Mouse (Mus musculus): ENCODE measurements around the gene Ppme1. TPM values are rescaled to one million over a fixed set of nuclear protein-coding genes. Genes with fewer than 3 reads are reported as not detected.

The Ppme1 gene
- total RNA-seq, 2 experiments from 2014 or later: 155 to 156 TPM

GRCm38 (mm10) chr7:100335921-100336320, 36.2 kb downstream of the Ppme1 start:
- DNase-seq (ENCODE audit: low spot score in 2 of 2): no peak
- intact Hi-C loops (cut with DNase I): no loop called here

GRCm38 (mm10) chr7:100331269-100331668, 40.8 kb downstream of the Ppme1 start:
- intact Hi-C loops (cut with DNase I): no loop called here
- no peak for DNase-seq (ENCODE audit: low spot score in 2 of 2)

- intact Hi-C loops (cut with DNase I): no loop called here
- DNase-seq (ENCODE audit: low spot score in 2 of 2): no peak
Observed at GRCm38 (mm10) chr7:100328636-100329035, 43.5 kb downstream of the Ppme1 start.

- no peak for DNase-seq (ENCODE audit: low spot score in 2 of 2)
- intact Hi-C loops (cut with DNase I): no loop called here
Observed at GRCm38 (mm10) chr7:100327514-100327913, 44.6 kb downstream of the Ppme1 start.

- intact Hi-C loops (cut with DNase I): loop anchor here (1.0 kb wide), 1 partner anchor 46 kb away; no protein-coding TSS in a partner anchor
- DNase-seq (ENCODE audit: low spot score in 2 of 2): peak; percentile 60 to 63
Observed at GRCm38 (mm10) chr7:100325482-100325881, 46.6 kb downstream of the Ppme1 start.

- DNase-seq (ENCODE audit: low spot score in 2 of 2): no peak
- intact Hi-C loops (cut with DNase I): no loop called here
Observed at GRCm38 (mm10) chr7:100323721-100324120, 48.4 kb downstream of the Ppme1 start.

GRCm38 (mm10) chr7:100317534-100317933, 54.6 kb downstream of the Ppme1 start:
- DNase-seq (ENCODE audit: low spot score in 2 of 2): no peak

GRCm38 (mm10) chr7:100316924-100317323, 55.2 kb downstream of the Ppme1 start:
- DNase-seq (ENCODE audit: low spot score in 2 of 2): no peak
- intact Hi-C loops (cut with DNase I): no loop called here

More at GRCm38 (mm10) chr7:100317534-100317933, 54.6 kb downstream of the Ppme1 start:
- intact Hi-C loops (cut with DNase I): no loop called here

GRCm38 (mm10) chr7:100312716-100313115, 59.4 kb downstream of the Ppme1 start:
- no peak for DNase-seq (ENCODE audit: low spot score in 2 of 2)
- intact Hi-C loops (cut with DNase I): no loop called here

GRCm38 (mm10) chr7:100310290-100310689, 61.8 kb downstream of the Ppme1 start:
- DNase-seq (ENCODE audit: low spot score in 2 of 2): no peak
- intact Hi-C loops (cut with DNase I): no loop called here

GRCm38 (mm10) chr7:100309679-100310078, 62.4 kb downstream of the Ppme1 start:
- DNase-seq (ENCODE audit: low spot score in 2 of 2): no peak
- intact Hi-C loops (cut with DNase I): no loop called here

GRCm38 (mm10) chr7:100309216-100309615, 62.9 kb downstream of the Ppme1 start:
- DNase-seq (ENCODE audit: low spot score in 2 of 2): peak; percentile 28 to 44
- intact Hi-C loops (cut with DNase I): no loop called here

GRCm38 (mm10) chr7:100307872-100308653, 64.0 kb downstream of the Ppme1 start:
- intact Hi-C loops (cut with DNase I): no loop called here
- peak; percentile 76 to 90 for DNase-seq (ENCODE audit: low spot score in 2 of 2)

- no peak for DNase-seq (ENCODE audit: low spot score in 2 of 2)
- intact Hi-C loops (cut with DNase I): no loop called here
Observed at GRCm38 (mm10) chr7:100305894-100306293, 66.2 kb downstream of the Ppme1 start.

- intact Hi-C loops (cut with DNase I): no loop called here
- DNase-seq (ENCODE audit: low spot score in 2 of 2): peak; percentile 73 to 88
Observed at GRCm38 (mm10) chr7:100302316-100302715, 69.8 kb downstream of the Ppme1 start.

- DNase-seq (ENCODE audit: low spot score in 2 of 2): no peak
- intact Hi-C loops (cut with DNase I): no loop called here
Observed at GRCm38 (mm10) chr7:100301390-100301789, 70.7 kb downstream of the Ppme1 start.

GRCm38 (mm10) chr7:100298861-100299510, 73.1 kb downstream of the Ppme1 start:
- intact Hi-C loops (cut with DNase I): no loop called here

GRCm38 (mm10) chr7:100296699-100297098, 75.4 kb downstream of the Ppme1 start:
- intact Hi-C loops (cut with DNase I): no loop called here

More at GRCm38 (mm10) chr7:100298861-100299510, 73.1 kb downstream of the Ppme1 start:
- DNase-seq (ENCODE audit: low spot score in 2 of 2): no peak

GRCm38 (mm10) chr7:100295745-100296144, 76.4 kb downstream of the Ppme1 start:
- peak in 1 of 2 experiments; percentile 31 for DNase-seq (ENCODE audit: low spot score in 2 of 2)
- intact Hi-C loops (cut with DNase I): no loop called here

More at GRCm38 (mm10) chr7:100296699-100297098, 75.4 kb downstream of the Ppme1 start:
- DNase-seq (ENCODE audit: low spot score in 2 of 2): no peak

- intact Hi-C loops (cut with DNase I): no loop called here
- DNase-seq (ENCODE audit: low spot score in 2 of 2): no peak
Observed at GRCm38 (mm10) chr7:100293546-100293945, 78.6 kb downstream of the Ppme1 start.

- intact Hi-C loops (cut with DNase I): no loop called here
- DNase-seq (ENCODE audit: low spot score in 2 of 2): no peak
Observed at GRCm38 (mm10) chr7:100288622-100289021, 83.5 kb downstream of the Ppme1 start.

Data from left cerebral cortex, postnatal 14 days (tissue).